Mouse (Mus musculus) gastrocnemius, adult 2 months (tissue): Measurements from ENCODE around the gene Serpinb9b. TPM values are rescaled to one million over a fixed set of nuclear protein-coding genes. Genes with fewer than 3 reads are reported as not detected.

Source experiments
- DNase-seq: peaks from one replicate; pipeline ENCODE4 v3.0.0; 2022
- H3K27ac ChIP-seq: fragments of 200-600 bp; 2 replicates; pipeline ENCODE4 v1.8.1; 2022; ENCODE audit warnings: mild to moderate bottlenecking
- H3K4me3 ChIP-seq: fragments of 200-600 bp; 2 replicates; pipeline ENCODE4 v1.8.1; 2022; ENCODE audit warnings: mild to moderate bottlenecking, moderate library complexity
- CTCF ChIP-seq: fragments of 200-600 bp; IDR thresholded peaks from 2 replicates; pipeline ENCODE4 v1.8.1; 2022; ENCODE audit warnings: antibody characterized with exemption, mild to moderate bottlenecking, moderate library complexity
- intact Hi-C: fragments of 180-260 bp; cut with DNase I; formaldehyde crosslinking; loops from one replicate; pipeline ENCODE4 v1.15.1; 2025
- total RNA-seq, 2 experiments: library from RNA; stranded (reverse); gene quantifications; 2 replicates each; pipeline ENCODE4 v1.2.3; 2021

Gene Serpinb9b
- total RNA-seq, 2 experiments from 2014 or later: not detected

- no peak for TF ChIP-seq CTCF
- Histone ChIP-seq H3K27ac (no peak overlapping the region), H3K4me3 (no peak overlapping the region)
- intact Hi-C loops: no loop called here
- peak; percentile 39 for DNase-seq
These were observed 58.6 kb downstream of the Serpinb9b start for GRCm38 (mm10) chr13:33085695-33086432.

- no peak for TF ChIP-seq CTCF
- intact Hi-C loops: no loop called here
These were observed 62.4 kb downstream of the Serpinb9b start for GRCm38 (mm10) chr13:33089566-33089965.

GRCm38 (mm10) chr13:33090546-33090945 lies 63.3 kb downstream of the Serpinb9b start:
- TF ChIP-seq CTCF: no peak
- Histone ChIP-seq H3K4me3 (no peak overlapping the region), H3K27ac (no peak overlapping the region)
- intact Hi-C loops: no loop called here
- DNase-seq: no peak

More at GRCm38 (mm10) chr13:33089566-33089965, 62.4 kb downstream of the Serpinb9b start:
- Histone ChIP-seq H3K27ac (no peak overlapping the region), H3K4me3 (no peak overlapping the region)
- no peak for DNase-seq

GRCm38 (mm10) chr13:33091306-33091705 lies 64.1 kb downstream of the Serpinb9b start:
- TF ChIP-seq CTCF: no peak
- intact Hi-C loops: no loop called here

More at GRCm38 (mm10) chr13:33091306-33091705, 64.1 kb downstream of the Serpinb9b start:
- H3K27ac ChIP-seq: no peak overlapping the region
- H3K4me3 ChIP-seq: no peak overlapping the region
- no peak for DNase-seq

Other genes starting within 250 kb of the Serpinb9b start
- 1,000 to 10,000 TPM in 1 of 2 experiments, 100 to 1,000 TPM in 1; 466 to 1,631 TPM for gene Mylk4, start 243.5 kb upstream of the Serpinb9b start, total RNA-seq
- gene Wrnip1, start 225.4 kb upstream of the Serpinb9b start, total RNA-seq: 1 to 10 TPM; 5.2 to 8.5 TPM
- gene D930007J09Rik, start 224.6 kb upstream of the Serpinb9b start, total RNA-seq: not detected
- 1 to 10 TPM; 3.7 to 4.0 TPM for gene Serpinb1a, start 176.2 kb upstream of the Serpinb9b start, total RNA-seq
- 1 to 10 TPM; 1.6 to 2.3 TPM for gene Serpinb1c, start 129.2 kb upstream of the Serpinb9b start, total RNA-seq
- gene Serpinb6b, start 62.2 kb upstream of the Serpinb9b start, total RNA-seq: 1 to 10 TPM; 1.4 to 1.6 TPM
- 1 to 10 TPM; 1.5 to 2.3 TPM for gene Serpinb9, start 24.2 kb upstream of the Serpinb9b start, total RNA-seq
- not detected for gene Serpinb1b, start 51.2 kb downstream of the Serpinb9b start, total RNA-seq
- not detected for gene Serpinb9c, start 132.3 kb downstream of the Serpinb9b start, total RNA-seq
- gene Serpinb9d, start 165.5 kb downstream of the Serpinb9b start, total RNA-seq: not detected
- not detected for gene Serpinb9e, start 222.2 kb downstream of the Serpinb9b start, total RNA-seq